Mouse (Mus musculus): ENCODE measurements at regions not wholly inside any gene's neighbourhood (a gene's known extent, or its start where the extent isn't known, plus 50 kb on each side); places are given as distances from the start of the nearest gene placed in this dataset.
"Not testable (repeated sequence)": the region's sequence is repeated elsewhere in the genome, so short reads cannot be mapped to it uniquely, and the experiment has no call there.

GRCm38 (mm10) chr12:119527760-119528159 lies 213.7 kb downstream of the Macc1 start:
- no peak for DNase-seq (ENCODE audit: low spot score in 2 of 2)

- not testable (repeated sequence) for DNase-seq (ENCODE audit: low spot score in 2 of 2)
Observed at GRCm38 (mm10) chr12:119548376-119548775, 234.3 kb downstream of the Macc1 start.

GRCm38 (mm10) chr12:119576690-119577089 lies 262.6 kb downstream of the Macc1 start:
- DNase-seq (ENCODE audit: low spot score in 2 of 2): peak; percentile 1 to 7

GRCm38 (mm10) chr12:119577280-119577679 lies 263.2 kb downstream of the Macc1 start:
- no peak for DNase-seq (ENCODE audit: low spot score in 2 of 2)

- DNase-seq (ENCODE audit: low spot score in 2 of 2): no peak
Observed at GRCm38 (mm10) chr12:119601361-119601760, 287.3 kb downstream of the Macc1 start.

- DNase-seq (ENCODE audit: low spot score in 2 of 2): no peak
Observed at GRCm38 (mm10) chr12:119624238-119624637, 310.2 kb downstream of the Macc1 start.

GRCm38 (mm10) chr12:119655366-119655765 lies 290.3 kb upstream of the Tmem196 start:
- no peak for DNase-seq (ENCODE audit: low spot score in 2 of 2)
